Mouse (Mus musculus) neural tube, embryonic 12.5 days (tissue): ENCODE results near the gene Rps19bp1. TPM values are rescaled to one million over a fixed set of nuclear protein-coding genes. Genes with fewer than 3 reads are reported as not detected.

ENCODE experiments used
- ATAC-seq: fragments of 200-750 bp; cut with Nextera tagmentation; 2 replicates; pipeline ENCODE4 v1.8.0; 2017; ENCODE audit warnings: low read depth, mild to moderate bottlenecking, moderate TSS enrichment, moderate library complexity; ENCODE audit not compliant: low FRiP score
- H3K27ac ChIP-seq: fragments of 300-500 bp; sonication (generic); 2 replicates; pipeline ENCODE4 v1.5.1; 2016
- H3K27me3 ChIP-seq: fragments of 300-500 bp; sonication (generic); replicated peaks from 2 replicates; pipeline ENCODE4 v1.6.1; 2016; ENCODE audit warnings: mild to moderate bottlenecking
- H3K36me3 ChIP-seq: fragments of 300-500 bp; sonication (generic); 2 replicates; pipeline ENCODE4 v1.6.1; 2016; ENCODE audit warnings: mild to moderate bottlenecking
- H3K4me1 ChIP-seq: fragments of 300-500 bp; sonication (generic); 2 replicates; pipeline ENCODE4 v1.6.1; 2016
- H3K4me2 ChIP-seq: fragments of 300-500 bp; sonication (generic); replicated peaks from 2 replicates; pipeline ENCODE4 v1.6.1; 2016; ENCODE audit warnings: mild to moderate bottlenecking
- H3K4me3 ChIP-seq: fragments of 300-500 bp; sonication (generic); 2 replicates; pipeline ENCODE4 v1.5.1; 2016
- H3K9ac ChIP-seq: fragments of 300-500 bp; sonication (generic); 2 replicates; pipeline ENCODE4 v1.6.1; 2016; ENCODE audit warnings: mild to moderate bottlenecking
- H3K9me3 ChIP-seq: fragments of 300-500 bp; sonication (generic); 2 replicates; pipeline ENCODE4 v1.6.1; 2016; ENCODE audit warnings: mild to moderate bottlenecking
- WGBS: fragments of 180-500 bp; shearing (Covaris S2); methylation state at CpG from one replicate; pipeline ENCODE4 v1.1.7; 2016; 5-methylcytosine and 5-hydroxymethylcytosine counted together
- polyA plus RNA-seq: library from polyadenylated mRNA; unstranded; fragments of >200 nt; fragmentation: Nextera tagmentation; extraction: Ambion mirVana; gene quantifications from 2 replicates; pipeline ENCODE4 v1.2.1, GENCODE M21; 2016

Rps19bp1 gene
- polyA plus RNA-seq, 1 experiment from 2014 or later, result 63.9 TPM

DNA sequence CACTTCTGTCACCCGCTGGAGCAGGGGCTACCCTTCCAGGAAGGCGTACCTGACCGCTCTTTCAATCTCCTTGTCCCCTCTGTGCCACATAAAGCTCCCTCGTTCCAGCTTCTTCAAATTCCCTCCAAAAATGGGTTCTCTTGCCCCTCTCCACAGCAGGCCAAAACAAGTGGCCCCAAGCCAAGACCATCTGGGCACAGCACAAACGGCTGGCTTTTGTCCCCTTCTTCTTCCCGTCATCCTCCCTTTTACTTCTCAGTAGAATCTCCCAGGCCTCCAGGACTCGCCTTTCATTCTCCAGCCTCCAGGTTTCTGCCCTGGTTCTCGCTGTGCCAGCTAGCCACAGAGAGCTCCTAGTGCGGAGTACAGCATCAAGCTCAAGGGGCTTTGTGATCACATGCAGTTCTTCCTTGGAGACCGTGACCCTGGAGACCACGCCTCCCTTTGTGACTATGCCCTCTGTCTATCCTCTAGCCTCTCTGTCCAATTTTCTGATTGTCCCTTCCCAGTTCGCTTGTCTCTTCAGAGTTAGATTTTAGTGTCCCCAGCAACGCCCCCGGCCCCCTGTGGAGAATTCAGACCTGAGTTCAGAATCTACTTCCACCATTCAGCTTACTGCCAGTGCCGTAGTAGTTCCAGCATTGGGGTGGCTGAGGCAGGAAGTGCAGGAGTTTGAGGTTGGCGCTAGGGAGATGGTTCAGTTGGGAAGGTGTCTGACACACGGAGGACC is 35.9 kb downstream of the Rps19bp1 start:
- H3K4me3 ChIP-seq, result no peak overlapping the region
- no peak overlapping the region for H3K27ac ChIP-seq
- 65% methylated on average over 17 of the region's 17 CpGs for WGBS
- H3K4me1 ChIP-seq, result no peaks in the 10 kb centered on the region
- no peaks in the 10 kb centered on the region for H3K27me3 ChIP-seq
- H3K36me3 ChIP-seq, result no peaks in the 10 kb centered on the region
- H3K9ac ChIP-seq, result no peak overlapping the region
- ATAC-seq, result no peak
- H3K4me2 ChIP-seq, result no peak overlapping the region
- no peaks in the 10 kb centered on the region for H3K9me3 ChIP-seq

DNA sequence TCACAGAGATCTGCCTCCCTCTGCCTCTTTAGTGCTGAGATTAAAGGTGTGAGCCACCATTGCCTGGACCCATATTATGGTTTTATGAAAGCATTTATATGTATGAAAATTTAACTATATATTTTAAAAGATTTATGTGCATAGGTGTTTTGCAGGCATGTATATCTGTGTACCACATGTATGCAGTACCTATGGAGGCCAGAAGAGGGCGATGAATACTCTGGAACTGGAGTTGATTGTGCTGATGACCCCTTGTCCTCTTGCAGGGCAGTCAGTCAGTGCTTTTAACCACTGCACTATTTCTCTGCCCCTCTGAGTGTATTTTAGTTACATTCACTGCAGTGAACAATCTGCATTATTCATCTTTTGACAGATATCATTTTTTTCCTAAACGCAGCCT is 38.3 kb downstream of the Rps19bp1 start:
- 51% methylated on average over 2 of the region's 2 CpGs for WGBS
- no peak for ATAC-seq
- H3K4me1 ChIP-seq, result no peaks in the 10 kb centered on the region
- H3K9ac ChIP-seq, result no peak overlapping the region
- H3K27ac ChIP-seq, result no peak overlapping the region
- no peak overlapping the region for H3K4me3 ChIP-seq
- no peaks in the 10 kb centered on the region for H3K9me3 ChIP-seq
- H3K36me3 ChIP-seq, result no peaks in the 10 kb centered on the region
- H3K4me2 ChIP-seq, result no peak overlapping the region
- H3K27me3 ChIP-seq, result no peaks in the 10 kb centered on the region

DNA sequence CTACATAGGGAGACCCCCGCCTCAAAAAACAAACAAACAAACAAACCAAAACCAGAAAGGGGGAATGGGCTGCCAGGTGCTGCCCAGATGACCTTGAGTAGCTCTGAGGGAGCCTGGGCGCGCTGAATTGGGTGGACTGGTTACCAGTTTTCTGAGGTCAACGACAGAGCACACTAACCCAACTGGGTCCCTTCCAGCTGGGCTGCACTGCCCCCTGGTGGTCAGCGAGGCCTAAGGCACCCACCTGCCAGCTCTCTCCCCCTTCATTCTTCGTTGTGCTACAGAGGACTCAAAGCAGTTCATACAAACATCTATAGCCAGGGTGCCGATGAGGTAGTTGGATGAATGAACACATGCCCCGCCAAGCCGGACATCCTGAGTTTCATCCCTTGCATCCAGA is 38.9 kb downstream of the Rps19bp1 start:
- Histone ChIP-seq H3K27ac (no peak overlapping the region), H3K36me3 (no peaks in the 10 kb centered on the region), H3K4me2 (no peak overlapping the region), H3K27me3 (no peaks in the 10 kb centered on the region), H3K9ac (no peak overlapping the region), H3K4me1 (no peaks in the 10 kb centered on the region), H3K4me3 (no peak overlapping the region), H3K9me3 (no peaks in the 10 kb centered on the region)
- 22% methylated on average over 9 of the region's 9 CpGs for WGBS
- no peak for ATAC-seq

- whole genome bisulfite sequencing, result 91% methylated on average over 7 of the region's 7 CpGs
- H3K27me3 ChIP-seq, result no peaks in the 10 kb centered on the region
- no peak for ATAC-seq
- H3K9me3 ChIP-seq, result no peaks in the 10 kb centered on the region
- H3K4me1 ChIP-seq, result no peaks in the 10 kb centered on the region
- no peak overlapping the region for H3K4me3 ChIP-seq
- no peaks in the 10 kb centered on the region for H3K36me3 ChIP-seq
- H3K27ac ChIP-seq, result no peak overlapping the region
- H3K9ac ChIP-seq, result no peak overlapping the region
- no peak overlapping the region for H3K4me2 ChIP-seq
Measured at GRCm38 (mm10) chr15:80223751-80224150, 40.4 kb downstream of the Rps19bp1 start.

- Histone ChIP-seq H3K27ac (no peak overlapping the region), H3K4me2 (no peak overlapping the region), H3K27me3 (no peaks in the 10 kb centered on the region), H3K36me3 (no peaks in the 10 kb centered on the region), H3K9me3 (no peaks in the 10 kb centered on the region), H3K4me1 (no peaks in the 10 kb centered on the region), H3K4me3 (no peak overlapping the region), H3K9ac (no peak overlapping the region)
- ATAC-seq, result no peak
- 74% methylated on average over 8 of the region's 8 CpGs for WGBS
Measured at GRCm38 (mm10) chr15:80221031-80221430, 43.1 kb downstream of the Rps19bp1 start.

DNA sequence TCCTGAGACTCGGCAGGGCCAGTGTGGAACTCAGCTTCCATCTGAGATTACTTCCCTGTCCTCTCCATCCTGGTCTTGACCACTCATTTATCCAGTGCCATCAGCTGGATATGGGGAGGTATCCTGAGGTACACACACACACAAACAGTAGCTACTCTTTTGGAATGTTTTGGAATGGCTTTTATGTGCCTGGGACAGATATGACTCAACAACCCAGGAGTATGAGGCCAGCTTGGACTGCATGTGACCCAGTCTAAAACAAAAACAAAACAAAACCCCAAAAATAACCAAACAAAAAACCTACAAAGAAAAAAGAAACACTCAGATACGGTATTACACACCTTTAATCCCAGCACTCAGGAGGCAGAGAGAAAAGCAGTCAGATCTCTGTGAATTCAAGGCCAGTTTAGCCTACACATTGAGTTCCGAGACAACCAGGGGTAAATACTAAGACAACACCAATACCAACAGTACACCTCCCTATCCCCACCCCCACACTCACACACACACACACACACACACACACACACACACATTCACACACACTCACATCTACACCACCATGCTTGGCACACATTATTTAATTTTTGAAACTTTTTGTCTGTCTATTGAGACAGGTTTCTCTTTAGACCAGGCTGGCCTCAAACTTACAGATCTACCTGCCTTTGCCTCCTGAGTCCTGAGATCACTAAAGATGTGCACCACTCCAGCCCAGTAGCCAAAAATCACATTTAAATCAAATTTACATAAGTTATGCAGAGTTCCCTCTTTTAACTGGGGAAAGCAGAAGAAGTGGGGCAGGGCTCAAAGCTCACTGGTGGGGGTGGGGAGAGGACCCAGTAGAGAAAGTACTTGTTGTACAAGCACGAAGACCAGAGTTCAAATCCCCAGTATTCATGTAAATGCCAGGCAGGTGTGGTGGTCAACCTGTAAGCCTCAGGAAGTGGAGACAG is 44.1 kb downstream of the Rps19bp1 start:
- Histone ChIP-seq H3K9me3 (no peaks in the 10 kb centered on the region), H3K9ac (no peak overlapping the region), H3K4me1 (no peaks in the 10 kb centered on the region), H3K4me3 (no peak overlapping the region), H3K27me3 (no peaks in the 10 kb centered on the region), H3K4me2 (0 out of 2 replicates have a peak overlapping the region, but pooled peaks have one; percentile 25), H3K36me3 (no peaks in the 10 kb centered on the region), H3K27ac (no peak overlapping the region)
- 74% methylated on average over 4 of the region's 4 CpGs for WGBS
- ATAC-seq, result no peak

DNA sequence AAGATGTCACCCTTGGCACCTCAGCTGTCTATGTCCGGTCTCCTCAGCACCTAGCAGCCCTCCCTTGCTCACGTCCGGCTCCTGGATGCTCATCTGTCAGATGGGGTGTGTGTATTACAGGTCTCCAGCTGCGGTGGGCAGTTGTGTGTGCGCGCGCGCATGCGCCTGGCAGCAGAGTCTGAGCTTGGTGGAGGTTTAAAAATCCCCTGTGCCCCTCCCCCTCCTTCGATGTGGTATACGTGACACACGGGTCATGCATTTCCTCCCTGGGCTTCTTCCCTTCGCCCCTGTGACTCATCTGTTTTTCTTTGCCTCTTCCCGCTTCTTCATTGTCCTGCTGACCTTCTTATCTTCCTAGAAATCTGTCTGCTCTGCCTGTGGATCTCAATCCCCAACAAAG is 44.9 kb downstream of the Rps19bp1 start:
- no peaks in the 10 kb centered on the region for H3K4me1 ChIP-seq
- 0 out of 2 replicates have a peak overlapping the region, but pooled peaks have one; percentile 25 for H3K4me2 ChIP-seq
- no peak overlapping the region for H3K9ac ChIP-seq
- 65% methylated on average over 14 of the region's 14 CpGs for WGBS
- H3K4me3 ChIP-seq, result no peak overlapping the region
- H3K27me3 ChIP-seq, result no peaks in the 10 kb centered on the region
- no peaks in the 10 kb centered on the region for H3K9me3 ChIP-seq
- H3K27ac ChIP-seq, result no peak overlapping the region
- no peaks in the 10 kb centered on the region for H3K36me3 ChIP-seq
- no peak for ATAC-seq

DNA sequence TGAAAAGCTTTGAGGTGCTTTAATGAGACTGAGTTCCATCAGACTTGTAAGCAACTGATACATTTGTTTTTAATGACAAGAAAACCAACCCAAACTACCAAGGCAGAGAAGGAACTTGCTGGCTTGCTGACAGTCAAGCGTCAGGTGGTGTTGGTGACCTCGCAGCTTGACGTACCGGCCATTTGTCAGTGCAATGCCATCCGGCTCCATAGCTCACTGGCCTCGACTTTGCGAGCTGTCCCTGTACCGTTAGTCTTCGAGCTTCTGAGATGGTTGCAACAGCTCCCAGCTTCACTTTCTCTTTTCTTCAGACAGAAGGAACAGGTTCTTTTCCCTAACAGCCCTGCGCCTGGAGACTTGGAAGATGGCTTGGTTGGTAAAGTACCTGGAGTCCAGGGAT is 46.6 kb downstream of the Rps19bp1 start:
- WGBS, result 93% methylated on average over 10 of the region's 10 CpGs
- Histone ChIP-seq H3K9me3 (no peaks in the 10 kb centered on the region), H3K4me2 (no peak overlapping the region), H3K36me3 (peaks cover 10% of the 10 kb centered on the region), H3K27me3 (no peaks in the 10 kb centered on the region), H3K9ac (no peak overlapping the region), H3K4me1 (no peaks in the 10 kb centered on the region), H3K4me3 (no peak overlapping the region), H3K27ac (no peak overlapping the region)
- no peak for ATAC-seq

DNA sequence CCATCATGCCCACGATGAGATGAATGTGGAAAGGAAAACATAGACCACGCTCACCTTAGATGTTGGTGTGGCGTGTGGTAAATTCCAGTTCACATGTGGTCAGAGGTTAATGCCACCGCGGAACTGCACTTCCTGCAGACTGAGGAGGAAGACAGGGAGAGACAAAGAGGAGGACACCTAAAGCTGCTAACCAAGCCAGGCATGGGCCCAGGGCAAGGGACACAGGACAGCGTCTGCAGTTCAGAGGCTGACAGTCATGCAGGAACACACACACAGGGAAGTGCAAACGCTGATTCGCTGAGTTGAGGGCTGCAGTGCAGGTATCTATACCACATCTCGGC is 47.7 kb downstream of the Rps19bp1 start:
- 67% methylated on average over 9 of the region's 9 CpGs for WGBS
- Histone ChIP-seq H3K27me3 (no peaks in the 10 kb centered on the region), H3K4me2 (no peak overlapping the region), H3K9me3 (no peaks in the 10 kb centered on the region), H3K9ac (no peak overlapping the region), H3K36me3 (peaks cover 20% of the 10 kb centered on the region), H3K4me1 (no peaks in the 10 kb centered on the region), H3K27ac (no peak overlapping the region), H3K4me3 (no peak overlapping the region)
- no peak for ATAC-seq

- ATAC-seq, result no peak
- H3K4me3 ChIP-seq, result no peak overlapping the region
- no peaks in the 10 kb centered on the region for H3K9me3 ChIP-seq
- no peaks in the 10 kb centered on the region for H3K27me3 ChIP-seq
- 21% methylated on average over 10 of the region's 10 CpGs for WGBS
- H3K27ac ChIP-seq, result no peak overlapping the region
- no peak overlapping the region for H3K4me2 ChIP-seq
- H3K9ac ChIP-seq, result no peak overlapping the region
- H3K4me1 ChIP-seq, result no peaks in the 10 kb centered on the region
- peaks cover 26% of the 10 kb centered on the region for H3K36me3 ChIP-seq
Measured at GRCm38 (mm10) chr15:80215716-80216479, 48.2 kb downstream of the Rps19bp1 start.

GRCm38 (mm10) chr15:80213688-80214087 is 50.4 kb downstream of the Rps19bp1 start:
- ATAC-seq, result no peak

More at GRCm38 (mm10) chr15:80213688-80214087, 50.4 kb downstream of the Rps19bp1 start:
- no peak overlapping the region for H3K9ac ChIP-seq
- H3K9me3 ChIP-seq, result no peaks in the 10 kb centered on the region
- no peak overlapping the region for H3K4me3 ChIP-seq
- H3K27ac ChIP-seq, result no peak overlapping the region
- no peaks in the 10 kb centered on the region for H3K27me3 ChIP-seq
- H3K36me3 ChIP-seq, result peaks cover 30% of the 10 kb centered on the region
- H3K4me2 ChIP-seq, result no peak overlapping the region
- H3K4me1 ChIP-seq, result 0 out of 2 replicates have a peak, but pooled peaks cover 2% of the 10 kb centered on the region
